Mouse (Mus musculus) stomach, embryonic 14.5 days (tissue): ENCODE measurements around the gene Hlcs. TPM values are rescaled to one million over a fixed set of nuclear protein-coding genes. Genes with fewer than 3 reads are reported as not detected.

Experiments used
- ATAC-seq: fragments of 200-750 bp; cut with Nextera tagmentation; 2 replicates; pipeline ENCODE4 v1.8.0; 2017; ENCODE audit warnings: low read depth, moderate TSS enrichment; ENCODE audit not compliant: insufficient number of reproducible peaks, insufficient read depth, low FRiP score
- H3K27ac ChIP-seq: fragments of 300-500 bp; sonication (generic); 2 replicates; pipeline ENCODE4 v1.5.1; 2014; ENCODE audit warnings: mild to moderate bottlenecking, low read length, moderate library complexity, mixed read lengths
- H3K27me3 ChIP-seq: fragments of 300-500 bp; sonication (generic); 2 replicates; pipeline ENCODE4 v1.6.1; 2014; ENCODE audit warnings: low read length, control low read depth, mixed read lengths; ENCODE audit not compliant: control insufficient read depth, insufficient read depth
- H3K36me3 ChIP-seq: fragments of 300-500 bp; sonication (generic); 2 replicates; pipeline ENCODE4 v1.6.1; 2014; ENCODE audit warnings: mild to moderate bottlenecking, control low read depth, low read length, moderate library complexity, mixed read lengths; ENCODE audit not compliant: control insufficient read depth, insufficient read depth
- H3K4me1 ChIP-seq: fragments of 300-500 bp; sonication (generic); 2 replicates; pipeline ENCODE4 v1.6.1; 2014; ENCODE audit warnings: low read length, control low read depth, mixed read lengths; ENCODE audit not compliant: control insufficient read depth, insufficient read depth
- H3K4me2 ChIP-seq: fragments of 300-500 bp; sonication (generic); replicated peaks from 2 replicates; pipeline ENCODE4 v1.6.1; 2014; ENCODE audit warnings: low read depth, low read length, control low read depth
- H3K4me3 ChIP-seq: fragments of 300-500 bp; sonication (generic); 2 replicates; pipeline ENCODE4 v1.5.1; 2014; ENCODE audit warnings: low read depth, low read length, control low read depth
- H3K9ac ChIP-seq: fragments of 300-500 bp; sonication (generic); replicated peaks from 2 replicates; pipeline ENCODE4 v1.6.1; 2014; ENCODE audit warnings: low read depth, mild to moderate bottlenecking, control low read depth, low read length, moderate library complexity, mixed read lengths
- H3K9me3 ChIP-seq: fragments of 300-500 bp; sonication (generic); 2 replicates; pipeline ENCODE4 v1.6.1; 2016; ENCODE audit warnings: low read depth, low read length, control low read depth; ENCODE audit not compliant: control insufficient read depth
- WGBS: fragments of 180-500 bp; shearing (Covaris S2); extraction: QIAGEN DNeasy Blood & Tissue Kit; methylation state at CpG from one replicate; pipeline ENCODE4 v1.1.7; 2014; 5-methylcytosine and 5-hydroxymethylcytosine counted together
- polyA plus RNA-seq: library from polyadenylated mRNA; unstranded; fragments of >200 nt; fragmentation: Nextera tagmentation; extraction: Ambion mirVana; gene quantifications from 2 replicates; pipeline ENCODE4 v1.2.1, GENCODE M21; 2014

The Hlcs gene
- polyA plus RNA-seq, 1 experiment from 2014 or later, result 10.8 TPM

- H3K4me1 ChIP-seq, result 0 out of 2 replicates have a peak, but pooled peaks cover 6% of the 10 kb centered on the region
- peak overlapping the region; percentile 96 for H3K4me2 ChIP-seq
- peak overlapping the region; percentile 73 for H3K9ac ChIP-seq
- peak overlapping the region; percentile 80 for H3K4me3 ChIP-seq
- peak overlapping the region; percentile 33; the same call in 1 of the 2 replicates for H3K27ac ChIP-seq
- H3K36me3 ChIP-seq, result no peaks in the 10 kb centered on the region
- 10% methylated on average over 39 of the region's 39 CpGs for WGBS
- no peaks in the 10 kb centered on the region for H3K9me3 ChIP-seq
- peak; percentile 21; the same call in 1 of the 2 replicates for ATAC-seq
- no peaks in the 10 kb centered on the region for H3K27me3 ChIP-seq
Observed at GRCm38 (mm10) chr16:94289138-94290072, 24.0 kb downstream of the Hlcs start.

GRCm38 (mm10) chr16:94287826-94288225, 25.5 kb downstream of the Hlcs start:
- 69% methylated on average over 9 of the region's 9 CpGs for WGBS
- Histone ChIP-seq H3K27me3 (no peaks in the 10 kb centered on the region), H3K4me3 (no peak overlapping the region), H3K4me2 (no peak overlapping the region), H3K4me1 (0 out of 2 replicates have a peak, but pooled peaks cover 6% of the 10 kb centered on the region), H3K36me3 (no peaks in the 10 kb centered on the region), H3K27ac (no peak overlapping the region), H3K9me3 (no peaks in the 10 kb centered on the region), H3K9ac (no peak overlapping the region)
- ATAC-seq, result no peak

GRCm38 (mm10) chr16:94283972-94284371, 29.4 kb downstream of the Hlcs start:
- no peak for ATAC-seq
- Histone ChIP-seq H3K27me3 (no peaks in the 10 kb centered on the region), H3K4me1 (0 out of 2 replicates have a peak, but pooled peaks cover under 1% of the 10 kb centered on the region), H3K36me3 (no peaks in the 10 kb centered on the region), H3K9ac (no peak overlapping the region), H3K4me3 (no peak overlapping the region), H3K9me3 (no peaks in the 10 kb centered on the region), H3K27ac (no peak overlapping the region), H3K4me2 (no peak overlapping the region)
- 85% methylated on average over 3 of the region's 3 CpGs for WGBS

- no peak for ATAC-seq
- WGBS, result 90% methylated on average over 6 of the region's 6 CpGs
Observed at GRCm38 (mm10) chr16:94270826-94271225, 42.5 kb downstream of the Hlcs start.

GRCm38 (mm10) chr16:94269635-94270034, 43.7 kb downstream of the Hlcs start:
- Histone ChIP-seq H3K27me3 (no peaks in the 10 kb centered on the region), H3K4me2 (peak overlapping the region; percentile 18; the same call in 1 of the 2 replicates), H3K36me3 (no peaks in the 10 kb centered on the region), H3K27ac (no peak overlapping the region), H3K4me1 (no peaks in the 10 kb centered on the region), H3K9ac (no peak overlapping the region), H3K4me3 (no peak overlapping the region), H3K9me3 (no peaks in the 10 kb centered on the region)
- ATAC-seq, result peak; percentile 50; the same call in 1 of the 2 replicates
- 2% methylated on average over 9 of the region's 9 CpGs for WGBS

More at GRCm38 (mm10) chr16:94270826-94271225, 42.5 kb downstream of the Hlcs start:
- H3K27me3 ChIP-seq, result no peaks in the 10 kb centered on the region
- no peaks in the 10 kb centered on the region for H3K9me3 ChIP-seq
- no peak overlapping the region for H3K4me3 ChIP-seq
- no peak overlapping the region for H3K27ac ChIP-seq
- no peak overlapping the region for H3K4me2 ChIP-seq
- no peaks in the 10 kb centered on the region for H3K36me3 ChIP-seq
- no peak overlapping the region for H3K9ac ChIP-seq
- H3K4me1 ChIP-seq, result no peaks in the 10 kb centered on the region

- no peaks in the 10 kb centered on the region for H3K27me3 ChIP-seq
- no peaks in the 10 kb centered on the region for H3K36me3 ChIP-seq
- H3K4me1 ChIP-seq, result no peaks in the 10 kb centered on the region
- WGBS, result 87% methylated on average over 14 of the region's 14 CpGs
- H3K4me3 ChIP-seq, result no peak overlapping the region
- no peaks in the 10 kb centered on the region for H3K9me3 ChIP-seq
- no peak for ATAC-seq
- H3K27ac ChIP-seq, result no peak overlapping the region
- no peak overlapping the region for H3K9ac ChIP-seq
- H3K4me2 ChIP-seq, result no peak overlapping the region
Observed at GRCm38 (mm10) chr16:94268205-94268604, 45.2 kb downstream of the Hlcs start.

GRCm38 (mm10) chr16:94264611-94265010, 48.8 kb downstream of the Hlcs start:
- Histone ChIP-seq H3K4me1 (no peaks in the 10 kb centered on the region), H3K9ac (no peak overlapping the region), H3K36me3 (no peaks in the 10 kb centered on the region), H3K27ac (no peak overlapping the region), H3K27me3 (no peaks in the 10 kb centered on the region), H3K4me2 (no peak overlapping the region), H3K9me3 (no peaks in the 10 kb centered on the region), H3K4me3 (no peak overlapping the region)
- ATAC-seq, result no peak
- 62% methylated on average over 6 of the region's 6 CpGs for WGBS

GRCm38 (mm10) chr16:94262501-94262900, 50.9 kb downstream of the Hlcs start:
- H3K4me1 ChIP-seq, result no peaks in the 10 kb centered on the region
- no peak overlapping the region for H3K4me3 ChIP-seq
- WGBS, result 92% methylated on average over 19 of the region's 19 CpGs
- no peaks in the 10 kb centered on the region for H3K27me3 ChIP-seq
- no peak overlapping the region for H3K9ac ChIP-seq
- no peak for ATAC-seq
- no peaks in the 10 kb centered on the region for H3K9me3 ChIP-seq
- no peaks in the 10 kb centered on the region for H3K36me3 ChIP-seq
- H3K27ac ChIP-seq, result no peak overlapping the region
- H3K4me2 ChIP-seq, result no peak overlapping the region
